Mouse (Mus musculus) ES-E14 (cell line): ENCODE measurements at regions not wholly inside any gene's neighbourhood (a gene's known extent, or its start where the extent isn't known, plus 50 kb on each side); places are given as distances from the start of the nearest gene placed in this dataset.

Experiments
- DNase-seq: peaks from one replicate; pipeline ENCODE4 v3.0.0-alpha.2; 2013; ENCODE audit warnings: low read depth, low spot score
- H3K27ac ChIP-seq: 2 replicates; pipeline ENCODE4 v1.5.1; 2012; ENCODE audit warnings: low read depth, mild to moderate bottlenecking, low read length, moderate library complexity, mixed read lengths; ENCODE audit not compliant: poor library complexity, insufficient read depth, severe bottlenecking
- H3K36me3 ChIP-seq: 2 replicates; pipeline ENCODE4 v1.6.1; 2012; ENCODE audit warnings: mild to moderate bottlenecking, low read length, moderate library complexity, mixed read lengths; ENCODE audit not compliant: control insufficient read depth, poor library complexity, insufficient read depth, severe bottlenecking
- H3K4me1 ChIP-seq, 2 experiments: fragments of 150-350 bp in 1 of 2; sonication (generic) in 1 of 2; 2 replicates each; pipeline ENCODE4 v1.6.1; 2012; ENCODE audit warnings: low read length in 2 of 2, mild to moderate bottlenecking in 1 of 2, mixed read lengths in 1 of 2; ENCODE audit not compliant: control insufficient read depth in 2 of 2, insufficient read depth in 2 of 2, poor library complexity in 1 of 2
- H3K4me3 ChIP-seq, 2 experiments: fragments of 150-350 bp in 1 of 2; sonication (generic) in 1 of 2; 2 replicates each; pipeline ENCODE4 v1.5.1; 2012; ENCODE audit warnings: low read length in 2 of 2, low read depth in 1 of 2, mild to moderate bottlenecking in 1 of 2, mixed read lengths in 1 of 2; ENCODE audit not compliant: insufficient read depth in 1 of 2, poor library complexity in 1 of 2, severe bottlenecking in 1 of 2
- H3K9ac ChIP-seq: 2 replicates; pipeline ENCODE4 v1.6.1; 2012; ENCODE audit warnings: low read depth, mild to moderate bottlenecking, low read length, mixed read lengths; ENCODE audit not compliant: poor library complexity, insufficient read depth, severe bottlenecking
- H3K9me3 ChIP-seq: fragments of 150-350 bp; sonication (generic); 2 replicates; pipeline ENCODE4 v1.6.1; 2012; ENCODE audit warnings: low read depth, mild to moderate bottlenecking, low read length; ENCODE audit not compliant: control insufficient read depth, insufficient read depth
- CHD2 ChIP-seq: IDR thresholded peaks from 2 replicates; pipeline ENCODE4 v1.6.1; 2014; ENCODE audit warnings: mild to moderate bottlenecking, low read depth, low read length, inconsistent platforms
- HCFC1 ChIP-seq: IDR thresholded peaks from 2 replicates; pipeline ENCODE4 v1.6.1; 2012; ENCODE audit warnings: low read length, inconsistent platforms, borderline replicate concordance; ENCODE audit not compliant: insufficient read depth
- MAFK ChIP-seq: IDR thresholded peaks from 2 replicates; pipeline ENCODE4 v1.6.1; 2014; ENCODE audit warnings: mild to moderate bottlenecking, low read depth, low read length, inconsistent platforms; ENCODE audit not compliant: insufficient read depth
- ZC3H11A ChIP-seq: IDR thresholded peaks from 2 replicates; pipeline ENCODE4 v1.6.1; 2012; ENCODE audit warnings: low read depth, mild to moderate bottlenecking, inconsistent platforms, low read length, borderline replicate concordance
- ZNF384 ChIP-seq: IDR thresholded peaks from 2 replicates; pipeline ENCODE4 v1.6.1; 2012; ENCODE audit warnings: low read depth, low read length, inconsistent platforms
- in situ Hi-C, 2 experiments: fragments of 600-800 bp; cut with MboI; formaldehyde crosslinking; loops; one replicate each; pipeline ENCODE4 v1.15.1; 2025; ENCODE audit warnings: low sequenced_read_pairs in 2 of 2, inconsistent platforms in 1 of 2; ENCODE audit not compliant: unreplicated experiment in 2 of 2

GRCm38 (mm10) chr11:43370025-43370424 is 56.0 kb downstream of the Pttg1 start:
- Histone ChIP-seq H3K4me1 (no peaks in the 10 kb centered on the region), H3K36me3 (no peaks in the 10 kb centered on the region), H3K9ac (no peak overlapping the region), H3K27ac (no peak overlapping the region), H3K4me3 (no peak overlapping the region), H3K9me3 (no peaks in the 10 kb centered on the region)
- no peak for DNase-seq
- in situ Hi-C loops, result no loop called here
- TF ChIP-seq ZNF384 (no peak), HCFC1 (no peak), MAFK (no peak), CHD2 (no peak), ZC3H11A (no peak)

GRCm38 (mm10) chr11:43368346-43368745 is 57.7 kb downstream of the Pttg1 start:
- no peak for DNase-seq
- no peak for TF ChIP-seq ZC3H11A
- TF ChIP-seq HCFC1, result no peak
- no peak for TF ChIP-seq MAFK
- no peak for TF ChIP-seq CHD2
- no peak for TF ChIP-seq ZNF384
- Histone ChIP-seq H3K9ac (no peak overlapping the region), H3K9me3 (no peaks in the 10 kb centered on the region), H3K4me1 (no peaks in the 10 kb centered on the region), H3K27ac (no peak overlapping the region), H3K4me3 (no peak overlapping the region), H3K36me3 (no peaks in the 10 kb centered on the region)
- in situ Hi-C loops, result no loop called here

DNA sequence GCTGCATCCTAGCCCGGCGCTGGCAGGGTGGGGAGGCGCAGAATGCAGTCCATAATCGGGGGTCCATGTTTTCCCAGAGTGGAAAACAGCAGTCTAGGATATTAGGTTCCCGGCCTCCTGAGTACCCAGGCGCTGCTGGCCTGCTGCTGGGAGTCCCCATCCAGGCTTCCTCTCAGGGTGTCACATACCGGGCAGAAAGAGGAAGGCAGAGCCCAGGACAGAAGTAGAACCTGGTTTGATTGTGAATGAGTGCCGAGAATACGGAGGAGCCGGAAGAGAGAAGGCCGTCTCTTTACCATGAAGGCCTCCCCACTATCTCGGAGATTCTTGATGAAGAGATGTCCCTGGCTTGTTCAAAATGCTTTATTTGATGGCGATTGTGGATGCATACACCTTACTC is 64.2 kb downstream of the Pttg1 start:
- Histone ChIP-seq H3K36me3 (no peaks in the 10 kb centered on the region), H3K4me3 (no peak overlapping the region), H3K27ac (no peak overlapping the region), H3K9me3 (no peaks in the 10 kb centered on the region), H3K9ac (no peak overlapping the region), H3K4me1 (no peaks in the 10 kb centered on the region)
- DNase-seq, result no peak
- in situ Hi-C loops, result no loop called here
- TF ChIP-seq MAFK (no peak), ZC3H11A (no peak)

DNA sequence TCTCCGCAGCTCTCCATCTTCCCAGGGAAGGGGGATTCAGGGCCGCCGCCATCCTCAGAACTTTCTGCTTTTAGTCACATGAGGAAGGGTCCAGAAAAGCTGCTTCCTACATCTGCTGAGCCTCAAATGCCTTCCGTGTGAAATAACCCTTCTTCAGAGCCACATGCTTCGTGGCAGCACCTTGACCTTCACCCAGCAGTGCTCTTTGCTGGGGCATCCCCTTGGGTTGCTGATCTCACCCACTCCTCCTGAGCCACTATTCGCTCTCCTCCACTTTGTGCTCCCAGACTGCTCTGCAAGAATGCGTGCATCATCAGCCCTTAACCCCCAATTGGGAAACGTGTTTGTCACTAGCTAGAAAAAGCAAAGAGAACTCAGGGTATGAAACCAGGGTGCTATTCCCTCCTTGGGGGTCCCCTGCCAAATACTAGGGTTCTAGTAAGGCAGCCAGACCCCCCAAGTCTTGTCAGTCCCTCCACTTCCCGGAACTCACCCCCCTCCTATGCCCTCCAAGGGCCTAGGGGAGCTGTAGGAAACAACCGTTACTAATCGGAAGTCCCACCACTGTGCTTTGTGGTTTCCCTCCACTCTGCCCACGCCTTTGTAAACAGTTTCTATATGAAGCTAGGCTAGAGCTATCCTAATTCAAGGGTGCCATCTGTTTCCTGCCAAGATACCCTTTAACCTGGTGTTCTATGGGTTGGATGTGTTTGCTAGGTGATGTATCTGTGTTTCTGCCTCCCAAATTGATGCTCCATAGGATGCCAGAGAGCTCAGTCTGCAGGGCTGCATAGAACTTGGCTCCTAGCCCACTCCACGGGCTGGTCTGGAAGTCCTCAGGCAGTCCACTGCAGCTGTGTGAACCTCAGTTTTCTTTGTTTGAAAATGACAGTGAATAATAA is 67.4 kb downstream of the Pttg1 start:
- in situ Hi-C loops, result no loop called here
- no peaks in the 10 kb centered on the region for H3K9me3 ChIP-seq
- H3K9ac ChIP-seq, result no peak overlapping the region
- H3K4me1 ChIP-seq, result no peaks in the 10 kb centered on the region
- H3K27ac ChIP-seq, result no peak overlapping the region; the same call in 1 of the 2 replicates
- TF ChIP-seq HCFC1, result no peak
- no peaks in the 10 kb centered on the region for H3K36me3 ChIP-seq
- H3K4me3 ChIP-seq, result no peak overlapping the region
- DNase-seq, result no peak

DNA sequence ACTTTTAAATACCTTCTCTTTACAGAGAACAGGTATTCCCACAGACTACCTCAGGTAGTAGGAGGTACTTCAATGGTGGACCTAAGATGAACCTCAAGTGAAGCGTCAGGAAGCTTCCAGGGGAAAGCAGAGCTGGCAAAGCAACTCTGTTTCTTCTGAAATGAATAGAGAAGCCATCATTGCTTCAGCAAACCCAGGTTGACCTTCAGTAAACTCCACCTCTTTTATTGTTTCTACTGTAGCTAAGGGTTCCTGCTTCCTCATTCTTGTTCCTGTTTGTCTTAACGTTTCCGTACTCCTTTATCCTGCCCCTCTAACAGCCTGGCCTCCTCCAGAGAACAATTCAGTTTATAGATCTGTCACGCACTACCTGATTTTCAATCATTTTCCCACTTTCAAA is 72.4 kb downstream of the Pttg1 start:
- no peaks in the 10 kb centered on the region for H3K36me3 ChIP-seq
- TF ChIP-seq ZC3H11A, result no peak
- no peak for TF ChIP-seq HCFC1
- no peak for TF ChIP-seq ZNF384
- TF ChIP-seq CHD2, result no peak
- no peak for TF ChIP-seq MAFK
- no peaks in the 10 kb centered on the region for H3K9me3 ChIP-seq
- no peak overlapping the region for H3K27ac ChIP-seq
- no peak overlapping the region for H3K9ac ChIP-seq
- in situ Hi-C loops, result no loop called here
- H3K4me1 ChIP-seq, result no peaks in the 10 kb centered on the region
- no peak overlapping the region for H3K4me3 ChIP-seq
- DNase-seq, result no peak
